Mouse (Mus musculus) erythroblast, embryonic 14.5 days (primary cell): ENCODE results near the gene Gldn.

Source experiments
- GATA1 ChIP-seq: IDR thresholded peaks from 2 replicates; pipeline ENCODE4 v1.6.1; 2012; ENCODE audit warnings: low read length, inconsistent platforms, mixed read lengths
- TAL1 ChIP-seq: IDR thresholded peaks from 3 replicates; pipeline ENCODE4 v1.6.1; 2012; ENCODE audit warnings: low read length, inconsistent platforms, mixed read lengths

DNA sequence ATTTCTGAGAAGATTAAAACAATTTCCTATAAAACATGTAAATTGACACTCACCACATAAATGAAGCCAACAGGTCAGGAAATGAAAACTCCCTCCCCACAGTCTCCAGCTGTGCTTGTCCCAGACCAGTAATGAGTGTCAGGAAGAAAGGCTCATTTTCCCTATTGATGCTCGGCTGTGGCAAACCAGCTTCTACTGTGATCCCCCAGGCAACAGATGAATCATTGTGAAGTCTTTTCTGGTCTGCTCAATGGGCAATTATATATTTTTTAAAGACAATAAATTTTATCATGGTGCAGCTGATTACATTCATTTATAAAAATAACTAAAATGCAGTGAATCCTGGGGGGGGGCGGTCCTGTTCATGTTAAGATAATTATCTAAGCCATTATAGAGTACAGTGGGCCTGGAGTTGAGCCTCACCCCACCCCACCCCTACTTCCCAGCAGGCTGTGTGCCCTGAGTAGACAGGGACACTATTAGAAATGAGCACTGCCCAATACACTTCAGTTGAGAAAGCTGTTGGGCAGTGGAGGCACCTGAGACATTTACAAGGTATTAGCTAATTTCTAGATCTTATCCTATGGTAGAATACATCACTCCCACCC, 22.6 kb downstream of the Gldn start:
- TF ChIP-seq TAL1 (no peak), GATA1 (no peak)
